Mouse (Mus musculus) MEL-GATA-1-ER (cell line): ENCODE measurements around the gene Fmod.

ENCODE experiments used
- DNase-seq: peaks from one replicate; pipeline ENCODE4 v3.0.0-alpha.2; 2012; ENCODE audit warnings: low read depth; ENCODE audit errors: extremely low read depth

Fmod gene

GRCm38 (mm10) chr1:134056285-134056684, 19.2 kb downstream of the Fmod start:
- no peak for DNase-seq

GRCm38 (mm10) chr1:134057736-134058135, 20.7 kb downstream of the Fmod start:
- no peak for DNase-seq

GRCm38 (mm10) chr1:134058870-134059269, 21.8 kb downstream of the Fmod start:
- DNase-seq = no peak

GRCm38 (mm10) chr1:134059739-134060695, 23.0 kb downstream of the Fmod start:
- no peak for DNase-seq

GRCm38 (mm10) chr1:134060849-134061569, 24.0 kb downstream of the Fmod start:
- DNase-seq = peak; percentile 91

GRCm38 (mm10) chr1:134061915-134062314, 24.9 kb downstream of the Fmod start:
- no peak for DNase-seq

GRCm38 (mm10) chr1:134062411-134063085, 25.5 kb downstream of the Fmod start:
- no peak for DNase-seq

GRCm38 (mm10) chr1:134063086-134063772, 26.2 kb downstream of the Fmod start:
- no peak for DNase-seq

- no peak for DNase-seq
Observed at GRCm38 (mm10) chr1:134063773-134064125, 26.7 kb downstream of the Fmod start.

- no peak for DNase-seq
Observed at GRCm38 (mm10) chr1:134064296-134064831, 27.3 kb downstream of the Fmod start.

- DNase-seq = no peak
Observed at GRCm38 (mm10) chr1:134065241-134065809, 28.3 kb downstream of the Fmod start.

- no peak for DNase-seq
Observed at GRCm38 (mm10) chr1:134066554-134066953, 29.5 kb downstream of the Fmod start.

GRCm38 (mm10) chr1:134067143-134067619, 30.1 kb downstream of the Fmod start:
- DNase-seq = peak; percentile 49

- no peak for DNase-seq
Observed at GRCm38 (mm10) chr1:134070099-134070669, 33.1 kb downstream of the Fmod start.

- no peak for DNase-seq
Observed at GRCm38 (mm10) chr1:134071411-134072018, 34.5 kb downstream of the Fmod start.

- DNase-seq = peak; percentile 99
Observed at GRCm38 (mm10) chr1:134073061-134073564, 36.1 kb downstream of the Fmod start.

- no peak for DNase-seq
Observed at GRCm38 (mm10) chr1:134073658-134074057, 36.6 kb downstream of the Fmod start.

GRCm38 (mm10) chr1:134074184-134074583, 37.1 kb downstream of the Fmod start:
- DNase-seq = no peak

- DNase-seq = no peak
Observed at GRCm38 (mm10) chr1:134074606-134075005, 37.6 kb downstream of the Fmod start.
